7 mouse cellular contexts compared by ENCODE assay signal in genomic region chr8:84711933-84712758, GRCm38 (mm10). TPM values are rescaled to one million over a fixed set of nuclear protein-coding genes. Genes with fewer than 3 reads are reported as not detected.
DNase-seq lines count a peak whose midpoint lies in the region; ATAC-seq and TF ChIP-seq lines count a peak whose summit lies in the region.

No protein-coding gene starts in this region.

- no peaks in the 10 kb centered on the region for H3K9me3 ChIP-seq in forebrain, embryonic 12.5 days
- no peaks in the 10 kb centered on the region for H3K9me3 ChIP-seq in hindbrain, embryonic 10.5 days
- H3K9me3 ChIP-seq in lung, postnatal 0 days (ENCODE audit: low read length), result no peaks in the 10 kb centered on the region
- no peaks in the 10 kb centered on the region for H3K9me3 ChIP-seq in stomach, embryonic 16.5 days (replicated peaks; ENCODE audit: control insufficient read depth, low read length)

- H3K27me3 ChIP-seq in forebrain, embryonic 12.5 days, result peaks cover 57% of the 10 kb centered on the region
- H3K27me3 ChIP-seq in hindbrain, embryonic 10.5 days (ENCODE audit: insufficient read depth, poor library complexity, severe bottlenecking), result peaks cover 100% of the 10 kb centered on the region
- H3K27me3 ChIP-seq in lung, postnatal 0 days (replicated peaks; ENCODE audit: insufficient read depth, low read length), result no peaks in the 10 kb centered on the region
- peaks cover 12% of the 10 kb centered on the region for H3K27me3 ChIP-seq in stomach, embryonic 16.5 days (ENCODE audit: control insufficient read depth, insufficient read depth, low read length)

- peak; percentile 88 for ATAC-seq in forebrain, embryonic 12.5 days (ENCODE audit: low FRiP score)
- ATAC-seq in lung, postnatal 0 days, result peak; percentile 83
- ATAC-seq in stomach, embryonic 16.5 days (ENCODE audit: insufficient read depth, low FRiP score), result peak; percentile 81

- H3K4me1 ChIP-seq in forebrain, embryonic 12.5 days, result peaks cover 90% of the 10 kb centered on the region
- H3K4me1 ChIP-seq in hindbrain, embryonic 10.5 days (replicated peaks), result peaks cover 76% of the 10 kb centered on the region
- H3K4me1 ChIP-seq in lung, postnatal 0 days (ENCODE audit: insufficient read depth, low read depth, low read length), result peaks cover 27% of the 10 kb centered on the region
- H3K4me1 ChIP-seq in stomach, embryonic 16.5 days (ENCODE audit: control insufficient read depth, insufficient read depth, low read length), result peaks cover 60% of the 10 kb centered on the region

- peak overlapping the region; percentile 96 for H3K27ac ChIP-seq in forebrain, embryonic 12.5 days
- H3K27ac ChIP-seq in hindbrain, embryonic 10.5 days, result peak overlapping the region; percentile 75
- H3K27ac ChIP-seq in lung, postnatal 0 days (ENCODE audit: low read length), result peak overlapping the region; percentile 84
- H3K27ac ChIP-seq in stomach, embryonic 16.5 days (ENCODE audit: low read length), result peak overlapping the region; percentile 95

- TF ChIP-seq EP300 in lung, postnatal 0 days (IDR thresholded peaks at IDR 0.05), result peak; percentile 38; the same call in 1 of the 2 replicates

- peak; percentile 60 for DNase-seq in right cerebral cortex, postnatal 4 days
- DNase-seq in right cerebral cortex, adult 18-20 months, result no peak
- DNase-seq in hindbrain, embryonic 10.5 days (ENCODE audit: low spot score), result peak; percentile 59
- peak; percentile 94 for DNase-seq in lung, postnatal 0 days (ENCODE audit: low spot score)
- DNase-seq in left cerebral cortex, adult 11 months (ENCODE audit: low spot score), result no peak

- H3K4me3 ChIP-seq in forebrain, embryonic 12.5 days (replicated peaks), result no peak overlapping the region
- peak overlapping the region; percentile 24; the same call in 1 of the 2 replicates for H3K4me3 ChIP-seq in hindbrain, embryonic 10.5 days
- H3K4me3 ChIP-seq in lung, postnatal 0 days (ENCODE audit: low read depth, low read length), result no peak overlapping the region
- no peak overlapping the region for H3K4me3 ChIP-seq in stomach, embryonic 16.5 days (replicated peaks; ENCODE audit: low read length)

- peak overlapping the region; percentile 15 for H3K4me2 ChIP-seq in forebrain, embryonic 12.5 days
- peak overlapping the region; percentile 19; the same call in 1 of the 2 replicates for H3K4me2 ChIP-seq in lung, postnatal 0 days (replicated peaks; ENCODE audit: low read depth, low read length)
- peak overlapping the region; percentile 11 for H3K4me2 ChIP-seq in stomach, embryonic 16.5 days (ENCODE audit: low read depth, low read length)

- TF ChIP-seq CTCF in lung, postnatal 0 days (IDR thresholded peaks at IDR 0.05), result no peak

- peak overlapping the region; percentile 39 for H3K9ac ChIP-seq in forebrain, embryonic 12.5 days
- no peak overlapping the region for H3K9ac ChIP-seq in lung, postnatal 0 days (replicated peaks; ENCODE audit: low read depth)
- peak overlapping the region; percentile 62 for H3K9ac ChIP-seq in stomach, embryonic 16.5 days (ENCODE audit: low read length)

- 8% methylated on average over 11 of the region's 11 CpGs for WGBS in forebrain, embryonic 12.5 days
- WGBS in hindbrain, embryonic 10.5 days, result 23% methylated on average over 11 of the region's 11 CpGs
- 16% methylated on average over 8 of the region's 11 CpGs for WGBS in lung, postnatal 0 days
- 22% methylated on average over 11 of the region's 11 CpGs for WGBS in stomach, embryonic 16.5 days

- 0 out of 2 replicates have a peak, but pooled peaks cover 1% of the 10 kb centered on the region for H3K36me3 ChIP-seq in forebrain, embryonic 12.5 days (replicated peaks)
- H3K36me3 ChIP-seq in hindbrain, embryonic 10.5 days, result no peaks in the 10 kb centered on the region
- H3K36me3 ChIP-seq in lung, postnatal 0 days (ENCODE audit: insufficient read depth, low read length), result no peaks in the 10 kb centered on the region
- no peaks in the 10 kb centered on the region for H3K36me3 ChIP-seq in stomach, embryonic 16.5 days (ENCODE audit: control insufficient read depth, insufficient read depth, low read length)

RNA-seq across cellular contexts. Expression of gene G430095P16Rik, which starts 10.7 kb away (rescaled TPM):
- polyA plus RNA-seq in forebrain, embryonic 12.5 days (2016; fragmentation: Nextera tagmentation; extraction: Ambion mirVana), result 2.2 and 3.5 TPM in 2 replicates
- 0.54 and 1.9 TPM in 2 replicates for polyA plus RNA-seq in hindbrain, embryonic 10.5 days (2016; fragmentation: Nextera tagmentation; extraction: Ambion mirVana)
- polyA plus RNA-seq in lung, postnatal 0 days (2015; fragmentation: Nextera tagmentation; extraction: Ambion mirVana), result 2.0 and 2.8 TPM in 2 replicates
- 3.2 and 4.1 TPM in 2 replicates for polyA plus RNA-seq in stomach, embryonic 16.5 days (2015; fragmentation: Nextera tagmentation; extraction: Ambion mirVana)

RNA-seq across cellular contexts. Expression of gene Lyl1, which starts 10.9 kb away (rescaled TPM):
- 3.1 and 3.9 TPM in 2 replicates for polyA plus RNA-seq in forebrain, embryonic 12.5 days (2016; fragmentation: Nextera tagmentation; extraction: Ambion mirVana)
- 5.6 and 6.5 TPM in 2 replicates for polyA plus RNA-seq in hindbrain, embryonic 10.5 days (2016; fragmentation: Nextera tagmentation; extraction: Ambion mirVana)
- 11.6 and 13.9 TPM in 2 replicates for polyA plus RNA-seq in lung, postnatal 0 days (2015; fragmentation: Nextera tagmentation; extraction: Ambion mirVana)
- polyA plus RNA-seq in stomach, embryonic 16.5 days (2015; fragmentation: Nextera tagmentation; extraction: Ambion mirVana), result 6.0 and 8.3 TPM in 2 replicates

RNA-seq across cellular contexts. Expression of gene Nacc1, which starts 24.5 kb away (rescaled TPM):
- 22.8 and 26.6 TPM in 2 replicates for polyA plus RNA-seq in forebrain, embryonic 12.5 days (2016; fragmentation: Nextera tagmentation; extraction: Ambion mirVana)
- 25.2 and 28.9 TPM in 2 replicates for polyA plus RNA-seq in hindbrain, embryonic 10.5 days (2016; fragmentation: Nextera tagmentation; extraction: Ambion mirVana)
- polyA plus RNA-seq in lung, postnatal 0 days (2015; fragmentation: Nextera tagmentation; extraction: Ambion mirVana), result 7.1 and 7.4 TPM in 2 replicates
- polyA plus RNA-seq in stomach, embryonic 16.5 days (2015; fragmentation: Nextera tagmentation; extraction: Ambion mirVana), result 14.4 and 14.5 TPM in 2 replicates

RNA-seq across cellular contexts. Expression of gene Trmt1, which starts 26.0 kb away (rescaled TPM):
- polyA plus RNA-seq in forebrain, embryonic 12.5 days (2016; fragmentation: Nextera tagmentation; extraction: Ambion mirVana), result 55.4 and 59.6 TPM in 2 replicates
- polyA plus RNA-seq in hindbrain, embryonic 10.5 days (2016; fragmentation: Nextera tagmentation; extraction: Ambion mirVana), result 57.8 and 65.9 TPM in 2 replicates
- 38.4 and 43.4 TPM in 2 replicates for polyA plus RNA-seq in lung, postnatal 0 days (2015; fragmentation: Nextera tagmentation; extraction: Ambion mirVana)
- 53.7 and 54.1 TPM in 2 replicates for polyA plus RNA-seq in stomach, embryonic 16.5 days (2015; fragmentation: Nextera tagmentation; extraction: Ambion mirVana)

RNA-seq across cellular contexts. Expression of gene Ier2, which starts 49.5 kb away (rescaled TPM):
- polyA plus RNA-seq in forebrain, embryonic 12.5 days (2016; fragmentation: Nextera tagmentation; extraction: Ambion mirVana), result 53.7 and 62.2 TPM in 2 replicates
- 89.9 and 94.7 TPM in 2 replicates for polyA plus RNA-seq in hindbrain, embryonic 10.5 days (2016; fragmentation: Nextera tagmentation; extraction: Ambion mirVana)
- polyA plus RNA-seq in lung, postnatal 0 days (2015; fragmentation: Nextera tagmentation; extraction: Ambion mirVana), result 113 and 140 TPM in 2 replicates
- 62.4 and 69.5 TPM in 2 replicates for polyA plus RNA-seq in stomach, embryonic 16.5 days (2015; fragmentation: Nextera tagmentation; extraction: Ambion mirVana)

Comparison
In these comparisons a context has a peak if more than half of its experiments do, and no peak if none do; other contexts are left out.
1. DNase-seq: peak in right cerebral cortex, postnatal 4 days (single experiment), hindbrain, embryonic 10.5 days (single experiment) and lung, postnatal 0 days (single experiment); none in right cerebral cortex, adult 18-20 months (single experiment) and left cerebral cortex, adult 11 months (single experiment).
2. Peak in every context shown above with its lines, with median percentiles within 50 percentile points of each other: ATAC-seq, H3K27ac ChIP-seq and H3K4me2 ChIP-seq.